ENCODE assay signal across 10 mouse cellular contexts in genomic region chr5:144547333-144547878, GRCm38 (mm10). TPM values are rescaled to one million over a fixed set of nuclear protein-coding genes. Genes with fewer than 3 reads are reported as not detected.
DNase-seq lines count a peak whose midpoint lies in the region; ATAC-seq lines count a peak whose summit lies in the region.
"Had no signal": no experiment of that assay in that cellular context is flagged by ENCODE, and none has a peak within 500 bp of the region (broad histone marks: within the 10 kb centered on the region; RNA-seq: fewer than 3 reads in every experiment).

No protein-coding gene starts in this region.

- H3K27ac ChIP-seq in hindbrain, embryonic 11.5 days (ENCODE audit: low read depth, low read length) = no peak overlapping the region
- H3K27ac ChIP-seq in midbrain, embryonic 14.5 days (replicated peaks; ENCODE audit: low read depth, low read length) = no peak overlapping the region

- peaks cover 17% of the 10 kb centered on the region for H3K27me3 ChIP-seq in hindbrain, embryonic 11.5 days (ENCODE audit: control insufficient read depth, insufficient read depth, low read length)
- peaks cover 22% of the 10 kb centered on the region; the same call in 1 of the 2 replicates for H3K27me3 ChIP-seq in midbrain, embryonic 14.5 days (ENCODE audit: control insufficient read depth, insufficient read depth, low read length)

- no peaks in the 10 kb centered on the region for H3K9me3 ChIP-seq in hindbrain, embryonic 11.5 days (ENCODE audit: control insufficient read depth, low read length)
- H3K9me3 ChIP-seq in midbrain, embryonic 14.5 days (ENCODE audit: control insufficient read depth, low read length) = no peaks in the 10 kb centered on the region

- 18% methylated on average over 9 of the region's 9 CpGs for WGBS in hindbrain, embryonic 11.5 days
- WGBS in midbrain, embryonic 14.5 days = 9% methylated on average over 9 of the region's 9 CpGs

- H3K4me1 ChIP-seq in hindbrain, embryonic 11.5 days (replicated peaks; ENCODE audit: control insufficient read depth, insufficient read depth, low read length) = no peaks in the 10 kb centered on the region; the same call in 1 of the 2 replicates
- H3K4me1 ChIP-seq in midbrain, embryonic 14.5 days (ENCODE audit: control insufficient read depth, insufficient read depth, low read length) = peaks cover 24% of the 10 kb centered on the region

- H3K36me3 ChIP-seq in hindbrain, embryonic 11.5 days (ENCODE audit: control insufficient read depth, insufficient read depth, low read length) = no peaks in the 10 kb centered on the region
- H3K36me3 ChIP-seq in midbrain, embryonic 14.5 days (ENCODE audit: control insufficient read depth, insufficient read depth, low read length) = no peaks in the 10 kb centered on the region

- DNase-seq in embryo, embryonic 10.5 days (ENCODE audit: low spot score) = peak; percentile 34
- DNase-seq in embryo, embryonic 11 days = no peak
- DNase-seq in brain, adult 2 months (ENCODE audit: low read depth, low spot score) = peak; percentile 49
- DNase-seq in hindbrain, embryonic 11.5 days (ENCODE audit: low spot score) = peak; percentile 33
- DNase-seq in midbrain, embryonic 14.5 days = peak; percentile 40
- DNase-seq in adrenal gland, adult (ENCODE audit: inconsistent age in 2 of 2, low spot score in 1 of 2) = no peak
- no peak for DNase-seq in left cerebral cortex, adult 8-10 months (ENCODE audit: low spot score in 2 of 2)
- DNase-seq in frontal cortex, postnatal 25 days (ENCODE audit: low spot score in 2 of 2) = no peak
- DNase-seq: thymus, adult 18-20 months had no signal

- H3K4me3 ChIP-seq in hindbrain, embryonic 11.5 days (ENCODE audit: low read depth, low read length) = peak overlapping the region; percentile 31
- H3K4me3 ChIP-seq in midbrain, embryonic 14.5 days (replicated peaks; ENCODE audit: low read depth, low read length) = peak overlapping the region; percentile 42

- H3K4me2 ChIP-seq in hindbrain, embryonic 11.5 days (replicated peaks; ENCODE audit: low read depth, low read length) = peak overlapping the region; percentile 61
- peak overlapping the region; percentile 64 for H3K4me2 ChIP-seq in midbrain, embryonic 14.5 days (ENCODE audit: low read length)

- H3K9ac ChIP-seq in hindbrain, embryonic 11.5 days (ENCODE audit: low read depth, low read length) = no peak overlapping the region; the same call in 1 of the 2 replicates
- H3K9ac ChIP-seq in midbrain, embryonic 14.5 days (replicated peaks; ENCODE audit: low read length) = peak overlapping the region; percentile 29; the same call in 1 of the 2 replicates

- ATAC-seq in hindbrain, embryonic 11.5 days (ENCODE audit: low FRiP score) = no peak
- ATAC-seq in midbrain, embryonic 14.5 days (ENCODE audit: low FRiP score, low TSS enrichment) = no peak

RNA-seq across cellular contexts. Expression of gene Nptx2, which starts 1.7 kb away (rescaled TPM):
- 2.4 and 2.6 TPM in 2 replicates for polyA plus RNA-seq in hindbrain, embryonic 11.5 days (2014; fragmentation: Nextera tagmentation; extraction: Ambion mirVana)
- 5.4 and 5.7 TPM in 2 replicates for polyA plus RNA-seq in midbrain, embryonic 14.5 days (2014; fragmentation: Nextera tagmentation; extraction: Ambion mirVana)
- 10 to 100 TPM; 44.2 to 70.5 (median 65.1) TPM for total RNA-seq in left cerebral cortex, adult 8-10 months (2022)
- total RNA-seq: granulocyte monocyte progenitor cell, adult 5-6 weeks had no signal

Comparison
In these comparisons a context has a peak if more than half of its experiments do, and no peak if none do; other contexts are left out.
1. DNase-seq: peak in embryo, embryonic 10.5 days (single experiment), brain, adult 2 months (single experiment), hindbrain, embryonic 11.5 days (single experiment) and midbrain, embryonic 14.5 days (single experiment); none in embryo, embryonic 11 days (single experiment), adrenal gland, adult (0 of 2), left cerebral cortex, adult 8-10 months (0 of 2) and frontal cortex, postnatal 25 days (0 of 2).